Mouse (Mus musculus) cerebellum, adult 8-10 months (tissue): ENCODE data around the gene Gm13889.

Experiments used
- DNase-seq: peaks from one replicate; pipeline ENCODE4 v3.0.0; 2022

Gene Gm13889

GRCm38 (mm10) chr2:93956331-93956801 is 635 bp downstream of the Gm13889 start:
- peak; percentile 68 for DNase-seq

- no peak for DNase-seq
Observed at GRCm38 (mm10) chr2:93955886-93956285, 1.1 kb downstream of the Gm13889 start.

- peak; percentile 51 for DNase-seq
Observed at GRCm38 (mm10) chr2:93954781-93955578, 2.0 kb downstream of the Gm13889 start.

- no peak for DNase-seq
Observed at GRCm38 (mm10) chr2:93953726-93954125, 3.3 kb downstream of the Gm13889 start.

- DNase-seq: no peak
Observed at GRCm38 (mm10) chr2:93946976-93947375, 10.0 kb downstream of the Gm13889 start.

GRCm38 (mm10) chr2:93944855-93945254 is 12.1 kb downstream of the Gm13889 start:
- DNase-seq: no peak

GRCm38 (mm10) chr2:93944099-93944498 is 12.9 kb downstream of the Gm13889 start:
- DNase-seq: no peak

- no peak for DNase-seq
Observed at GRCm38 (mm10) chr2:93941670-93942069, 15.3 kb downstream of the Gm13889 start.

- no peak for DNase-seq
Observed at GRCm38 (mm10) chr2:93938534-93938933, 18.5 kb downstream of the Gm13889 start.

- DNase-seq: no peak
Observed at GRCm38 (mm10) chr2:93928866-93929265, 28.1 kb downstream of the Gm13889 start.

GRCm38 (mm10) chr2:93927701-93928437 is 29.1 kb downstream of the Gm13889 start:
- no peak for DNase-seq

- no peak for DNase-seq
Observed at GRCm38 (mm10) chr2:93926141-93926540, 30.9 kb downstream of the Gm13889 start.

GRCm38 (mm10) chr2:93919093-93919492 is 37.9 kb downstream of the Gm13889 start:
- DNase-seq: no peak

GRCm38 (mm10) chr2:93913552-93913951 is 43.4 kb downstream of the Gm13889 start:
- no peak for DNase-seq

- peak; percentile 54 for DNase-seq
Observed at GRCm38 (mm10) chr2:93911942-93912341, 45.1 kb downstream of the Gm13889 start.

GRCm38 (mm10) chr2:93909716-93910115 is 47.3 kb downstream of the Gm13889 start:
- DNase-seq: no peak

- no peak for DNase-seq
Observed at GRCm38 (mm10) chr2:93907519-93908294, 49.3 kb downstream of the Gm13889 start.

GRCm38 (mm10) chr2:93906316-93906715 is 50.7 kb downstream of the Gm13889 start:
- no peak for DNase-seq
